Mouse (Mus musculus) gastrocnemius, postnatal 10 days (tissue): Measurements from ENCODE around the gene Add3. TPM values are rescaled to one million over a fixed set of nuclear protein-coding genes. Genes with fewer than 3 reads are reported as not detected.

Source experiments
- DNase-seq: peaks from one replicate; pipeline ENCODE4 v3.0.0; 2021; ENCODE audit warnings: mixed read lengths
- total RNA-seq, 2 experiments: library from RNA; stranded (reverse); gene quantifications; 2 replicates each; pipeline ENCODE4 v1.2.3; 2021

Add3 gene
- total RNA-seq, 2 experiments from 2014 or later: 61.3 to 68.6 TPM

GRCm38 (mm10) chr19:53233586-53233985 is 93.3 kb downstream of the Add3 start:
- no peak for DNase-seq

GRCm38 (mm10) chr19:53241806-53242205 is 101.6 kb downstream of the Add3 start:
- no peak for DNase-seq

- no peak for DNase-seq
Observed at GRCm38 (mm10) chr19:53243956-53244355, 103.7 kb downstream of the Add3 start.

GRCm38 (mm10) chr19:53247558-53247957 is 107.3 kb downstream of the Add3 start:
- DNase-seq: no peak

- DNase-seq: no peak
Observed at GRCm38 (mm10) chr19:53248023-53248494, 107.8 kb downstream of the Add3 start.

GRCm38 (mm10) chr19:53251015-53251414 is 110.8 kb downstream of the Add3 start:
- no peak for DNase-seq

GRCm38 (mm10) chr19:53251656-53252055 is 111.4 kb downstream of the Add3 start:
- no peak for DNase-seq

GRCm38 (mm10) chr19:53252111-53253028 is 112.1 kb downstream of the Add3 start:
- no peak for DNase-seq

GRCm38 (mm10) chr19:53256361-53256760 is 116.1 kb downstream of the Add3 start:
- DNase-seq: no peak

GRCm38 (mm10) chr19:53256991-53257594 is 116.8 kb downstream of the Add3 start:
- no peak for DNase-seq

- no peak for DNase-seq
Observed at GRCm38 (mm10) chr19:53257631-53258560, 117.7 kb downstream of the Add3 start.

- no peak for DNase-seq
Observed at GRCm38 (mm10) chr19:53258740-53259506, 118.7 kb downstream of the Add3 start.

- DNase-seq: no peak
Observed at GRCm38 (mm10) chr19:53259541-53259940, 119.3 kb downstream of the Add3 start.

GRCm38 (mm10) chr19:53260261-53260660 is 120.0 kb downstream of the Add3 start:
- no peak for DNase-seq

- no peak for DNase-seq
Observed at GRCm38 (mm10) chr19:53260828-53261227, 120.6 kb downstream of the Add3 start.

- no peak for DNase-seq
Observed at GRCm38 (mm10) chr19:53262061-53262460, 121.8 kb downstream of the Add3 start.

- DNase-seq: no peak
Observed at GRCm38 (mm10) chr19:53263859-53264733, 123.9 kb downstream of the Add3 start.

GRCm38 (mm10) chr19:53264821-53265727 is 124.8 kb downstream of the Add3 start:
- no peak for DNase-seq

- no peak for DNase-seq
Observed at GRCm38 (mm10) chr19:53267305-53267704, 127.1 kb downstream of the Add3 start.
